Mouse (Mus musculus) lung, postnatal 0 days (tissue): ENCODE data around the gene Rab11fip3.

Experiments used
- CTCF ChIP-seq: IDR thresholded peaks from 2 replicates; pipeline ENCODE4 v1.5.1; 2016; ENCODE audit warnings: antibody characterized with exemption, mild to moderate bottlenecking
- EP300 ChIP-seq: IDR thresholded peaks from 2 replicates; pipeline ENCODE4 v1.6.1; 2016; ENCODE audit warnings: antibody characterized with exemption, mild to moderate bottlenecking, control low read depth

- TF ChIP-seq CTCF (no peak), EP300 (no peak)
Measured at GRCm38 (mm10) chr17:26020848-26021347, 48.5 kb downstream of the Rab11fip3 start.
